Mouse (Mus musculus) embryo, embryonic 10 days (tissue): ENCODE measurements around the gene Prss56.

Source experiments
- DNase-seq: peaks from one replicate; pipeline ENCODE4 v3.0.0-alpha.2; 2015; ENCODE audit warnings: low spot score

The Prss56 gene

DNA sequence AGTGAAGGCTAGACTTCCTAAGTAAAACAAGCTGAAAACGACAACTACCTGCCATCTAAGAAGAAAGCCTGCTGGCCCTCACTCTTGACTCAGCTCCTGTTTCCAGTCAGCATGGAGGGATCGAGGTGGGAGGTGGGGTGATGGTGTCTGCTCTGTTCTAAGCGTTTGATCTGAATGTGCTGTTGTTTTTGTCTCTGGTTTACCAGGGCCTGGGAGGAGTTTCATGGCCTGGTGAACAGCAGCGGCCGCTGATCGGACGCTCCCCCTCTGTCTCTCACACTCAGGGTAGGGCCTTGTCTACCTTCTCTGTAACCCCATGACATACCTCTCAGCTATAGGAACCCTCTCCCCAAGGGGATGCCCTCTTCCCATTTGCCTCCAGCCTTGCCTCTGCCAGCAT is 49.1 kb downstream of the Prss56 start:
- no peak for DNase-seq
